Mouse (Mus musculus): ENCODE measurements around the gene Pnpla7. TPM values are rescaled to one million over a fixed set of nuclear protein-coding genes. Genes with fewer than 3 reads are reported as not detected.

Gene Pnpla7
- polyA plus RNA-seq, 1 experiment from 2014 or later: 2.2 TPM

GRCm38 (mm10) chr2:25055409-25056155, 79.7 kb downstream of the Pnpla7 start:
- H3K9ac ChIP-seq (ENCODE audit: low read depth, low read length): peak overlapping the region; percentile 94
- no peaks in the 10 kb centered on the region for H3K9me3 ChIP-seq (ENCODE audit: control insufficient read depth, low read length)
- peaks cover 28% of the 10 kb centered on the region for H3K36me3 ChIP-seq (ENCODE audit: control insufficient read depth, insufficient read depth, low read length)
- 84% methylated on average over 21 of the region's 21 CpGs for WGBS
- ATAC-seq: no peak
- peak overlapping the region; percentile 68 for H3K4me2 ChIP-seq (ENCODE audit: low read length)
- no peaks in the 10 kb centered on the region for H3K27me3 ChIP-seq (replicated peaks; ENCODE audit: control insufficient read depth, insufficient read depth, low read length)
- H3K4me1 ChIP-seq (ENCODE audit: control insufficient read depth, insufficient read depth, low read depth, low read length): peaks cover 14% of the 10 kb centered on the region
- peak overlapping the region; percentile 84 for H3K4me3 ChIP-seq (ENCODE audit: low read length)
- peak overlapping the region; percentile 12; the same call in 1 of the 2 replicates for H3K27ac ChIP-seq (ENCODE audit: low read depth, low read length)

- no peak overlapping the region for H3K4me3 ChIP-seq (ENCODE audit: low read length)
These were observed 83.1 kb downstream of the Pnpla7 start for GRCm38 (mm10) chr2:25058926-25059325.

GRCm38 (mm10) chr2:25063523-25063922, 87.7 kb downstream of the Pnpla7 start:
- Histone ChIP-seq H3K27me3 (replicated peaks; ENCODE audit: control insufficient read depth, insufficient read depth, low read length) (no peaks in the 10 kb centered on the region), H3K9me3 (ENCODE audit: control insufficient read depth, low read length) (no peaks in the 10 kb centered on the region), H3K36me3 (ENCODE audit: control insufficient read depth, insufficient read depth, low read length) (peaks cover 30% of the 10 kb centered on the region), H3K9ac (ENCODE audit: low read depth, low read length) (no peak overlapping the region), H3K4me1 (ENCODE audit: control insufficient read depth, insufficient read depth, low read depth, low read length) (no peaks in the 10 kb centered on the region), H3K4me2 (ENCODE audit: low read length) (no peak overlapping the region), H3K27ac (ENCODE audit: low read depth, low read length) (no peak overlapping the region), H3K4me3 (ENCODE audit: low read length) (no peak overlapping the region)
- 98% methylated on average over 5 of the region's 5 CpGs for WGBS
- no peak for ATAC-seq

More at GRCm38 (mm10) chr2:25058926-25059325, 83.1 kb downstream of the Pnpla7 start:
- H3K4me1 ChIP-seq (ENCODE audit: control insufficient read depth, insufficient read depth, low read depth, low read length): peaks cover 14% of the 10 kb centered on the region
- no peak overlapping the region for H3K9ac ChIP-seq (ENCODE audit: low read depth, low read length)
- 86% methylated on average over 4 of the region's 7 CpGs for WGBS
- H3K4me2 ChIP-seq (ENCODE audit: low read length): no peak overlapping the region
- ATAC-seq: no peak
- H3K36me3 ChIP-seq (ENCODE audit: control insufficient read depth, insufficient read depth, low read length): peaks cover 38% of the 10 kb centered on the region
- no peaks in the 10 kb centered on the region for H3K9me3 ChIP-seq (ENCODE audit: control insufficient read depth, low read length)
- no peaks in the 10 kb centered on the region for H3K27me3 ChIP-seq (replicated peaks; ENCODE audit: control insufficient read depth, insufficient read depth, low read length)
- H3K27ac ChIP-seq (ENCODE audit: low read depth, low read length): no peak overlapping the region

GRCm38 (mm10) chr2:25064285-25064684, 88.5 kb downstream of the Pnpla7 start:
- H3K27ac ChIP-seq (ENCODE audit: low read depth, low read length): no peak overlapping the region
- 97% methylated on average over 1 of the region's 1 CpGs for WGBS

GRCm38 (mm10) chr2:25065537-25065936, 89.7 kb downstream of the Pnpla7 start:
- Histone ChIP-seq H3K36me3 (ENCODE audit: control insufficient read depth, insufficient read depth, low read length) (peaks cover 11% of the 10 kb centered on the region), H3K4me1 (ENCODE audit: control insufficient read depth, insufficient read depth, low read depth, low read length) (no peaks in the 10 kb centered on the region), H3K4me2 (ENCODE audit: low read length) (no peak overlapping the region), H3K27ac (ENCODE audit: low read depth, low read length) (no peak overlapping the region), H3K9ac (ENCODE audit: low read depth, low read length) (no peak overlapping the region), H3K27me3 (replicated peaks; ENCODE audit: control insufficient read depth, insufficient read depth, low read length) (no peaks in the 10 kb centered on the region), H3K9me3 (ENCODE audit: control insufficient read depth, low read length) (no peaks in the 10 kb centered on the region), H3K4me3 (ENCODE audit: low read length) (no peak overlapping the region)
- no peak for ATAC-seq

More at GRCm38 (mm10) chr2:25064285-25064684, 88.5 kb downstream of the Pnpla7 start:
- Histone ChIP-seq H3K4me3 (ENCODE audit: low read length) (no peak overlapping the region), H3K9me3 (ENCODE audit: control insufficient read depth, low read length) (no peaks in the 10 kb centered on the region), H3K27me3 (replicated peaks; ENCODE audit: control insufficient read depth, insufficient read depth, low read length) (no peaks in the 10 kb centered on the region), H3K36me3 (ENCODE audit: control insufficient read depth, insufficient read depth, low read length) (peaks cover 23% of the 10 kb centered on the region), H3K4me2 (ENCODE audit: low read length) (no peak overlapping the region), H3K9ac (ENCODE audit: low read depth, low read length) (no peak overlapping the region), H3K4me1 (ENCODE audit: control insufficient read depth, insufficient read depth, low read depth, low read length) (no peaks in the 10 kb centered on the region)
- ATAC-seq: no peak

- H3K9ac ChIP-seq (ENCODE audit: low read depth, low read length): no peak overlapping the region
- no peaks in the 10 kb centered on the region for H3K27me3 ChIP-seq (replicated peaks; ENCODE audit: control insufficient read depth, insufficient read depth, low read length)
- no peak for ATAC-seq
- no peaks in the 10 kb centered on the region for H3K9me3 ChIP-seq (ENCODE audit: control insufficient read depth, low read length)
- WGBS: 81% methylated on average over 4 of the region's 4 CpGs
- H3K27ac ChIP-seq (ENCODE audit: low read depth, low read length): no peak overlapping the region
- H3K4me3 ChIP-seq (ENCODE audit: low read length): no peak overlapping the region
- peaks cover 6% of the 10 kb centered on the region for H3K36me3 ChIP-seq (ENCODE audit: control insufficient read depth, insufficient read depth, low read length)
- no peaks in the 10 kb centered on the region for H3K4me1 ChIP-seq (ENCODE audit: control insufficient read depth, insufficient read depth, low read depth, low read length)
- no peak overlapping the region for H3K4me2 ChIP-seq (ENCODE audit: low read length)
These were observed 90.7 kb downstream of the Pnpla7 start for GRCm38 (mm10) chr2:25066552-25066951.

GRCm38 (mm10) chr2:25069537-25069936, 93.7 kb downstream of the Pnpla7 start:
- Histone ChIP-seq H3K36me3 (ENCODE audit: control insufficient read depth, insufficient read depth, low read length) (no peaks in the 10 kb centered on the region), H3K27ac (ENCODE audit: low read depth, low read length) (no peak overlapping the region), H3K9me3 (ENCODE audit: control insufficient read depth, low read length) (no peaks in the 10 kb centered on the region), H3K4me2 (ENCODE audit: low read length) (no peak overlapping the region), H3K4me1 (ENCODE audit: control insufficient read depth, insufficient read depth, low read depth, low read length) (no peaks in the 10 kb centered on the region), H3K9ac (ENCODE audit: low read depth, low read length) (no peak overlapping the region), H3K4me3 (ENCODE audit: low read length) (no peak overlapping the region), H3K27me3 (replicated peaks; ENCODE audit: control insufficient read depth, insufficient read depth, low read length) (no peaks in the 10 kb centered on the region)
- 80% methylated on average over 4 of the region's 4 CpGs for WGBS
- ATAC-seq: no peak

- H3K27me3 ChIP-seq (replicated peaks; ENCODE audit: control insufficient read depth, insufficient read depth, low read length): no peaks in the 10 kb centered on the region
- no peaks in the 10 kb centered on the region for H3K36me3 ChIP-seq (ENCODE audit: control insufficient read depth, insufficient read depth, low read length)
- no peak overlapping the region for H3K4me3 ChIP-seq (ENCODE audit: low read length)
- no peak overlapping the region for H3K9ac ChIP-seq (ENCODE audit: low read depth, low read length)
- no peaks in the 10 kb centered on the region for H3K9me3 ChIP-seq (ENCODE audit: control insufficient read depth, low read length)
- H3K4me1 ChIP-seq (ENCODE audit: control insufficient read depth, insufficient read depth, low read depth, low read length): no peaks in the 10 kb centered on the region
- no peak for ATAC-seq
- H3K27ac ChIP-seq (ENCODE audit: low read depth, low read length): no peak overlapping the region
- no peak overlapping the region for H3K4me2 ChIP-seq (ENCODE audit: low read length)
- WGBS: 95% methylated on average over 4 of the region's 4 CpGs
These were observed 96.6 kb downstream of the Pnpla7 start for GRCm38 (mm10) chr2:25072398-25072797.

- no peak overlapping the region for H3K27ac ChIP-seq (ENCODE audit: low read depth, low read length)
- no peak overlapping the region for H3K4me3 ChIP-seq (ENCODE audit: low read length)
- H3K9me3 ChIP-seq (ENCODE audit: control insufficient read depth, low read length): no peaks in the 10 kb centered on the region
- no peaks in the 10 kb centered on the region for H3K4me1 ChIP-seq (ENCODE audit: control insufficient read depth, insufficient read depth, low read depth, low read length)
- no peaks in the 10 kb centered on the region for H3K27me3 ChIP-seq (replicated peaks; ENCODE audit: control insufficient read depth, insufficient read depth, low read length)
- no peak overlapping the region for H3K9ac ChIP-seq (ENCODE audit: low read depth, low read length)
- no peaks in the 10 kb centered on the region for H3K36me3 ChIP-seq (ENCODE audit: control insufficient read depth, insufficient read depth, low read length)
- no peak overlapping the region for H3K4me2 ChIP-seq (ENCODE audit: low read length)
- 64% methylated on average over 4 of the region's 4 CpGs for WGBS
- no peak for ATAC-seq
These were observed 99.7 kb downstream of the Pnpla7 start for GRCm38 (mm10) chr2:25075506-25075905.
